Mouse (Mus musculus): ENCODE results near the gene Vsig1. TPM values are rescaled to one million over a fixed set of nuclear protein-coding genes. Genes with fewer than 3 reads are reported as not detected.
A peak's percentile ranks its signal among the peaks of the same experiment; 100 is the strongest.

The Vsig1 gene
- total RNA-seq (2021) = not detected
- long read RNA-seq, experiment 1 = 0 reads
- long read RNA-seq, experiment 2 = 0 reads

- DNase-seq (ENCODE audit: low spot score in 2 of 2) = no peak
Measured at GRCm38 (mm10) chrX:140907360-140907759, at the start of gene Vsig1. Vsig1 (plus strand) TSS chrX:140907608.

DNA sequence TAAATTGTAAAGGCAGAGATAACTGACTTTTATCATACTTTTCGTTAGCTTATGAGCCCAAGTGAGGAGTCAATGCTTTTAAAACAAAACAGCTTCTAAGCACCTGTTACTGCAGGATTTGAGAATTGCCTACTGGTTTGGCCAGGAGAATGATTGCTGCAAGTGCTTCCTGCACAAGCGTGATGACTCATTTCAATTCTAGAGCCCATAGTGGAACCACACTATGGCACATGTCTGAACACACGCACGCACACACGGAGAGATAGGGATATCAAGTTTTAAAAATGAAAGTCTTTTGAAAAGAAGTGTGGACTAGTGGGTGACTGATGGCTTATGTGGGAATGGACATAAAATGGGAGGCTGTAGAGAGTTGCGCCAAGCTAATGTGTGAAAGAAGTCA lies 44.6 kb upstream of the Vsig1 start:
- no peak for DNase-seq (ENCODE audit: low spot score in 2 of 2)

- DNase-seq (ENCODE audit: low spot score in 2 of 2) = no peak
Measured at GRCm38 (mm10) chrX:140863431-140863830, 44.0 kb upstream of the Vsig1 start.

- DNase-seq (ENCODE audit: low spot score in 2 of 2) = no peak
Measured at GRCm38 (mm10) chrX:140887193-140887592, 20.2 kb upstream of the Vsig1 start.

DNA sequence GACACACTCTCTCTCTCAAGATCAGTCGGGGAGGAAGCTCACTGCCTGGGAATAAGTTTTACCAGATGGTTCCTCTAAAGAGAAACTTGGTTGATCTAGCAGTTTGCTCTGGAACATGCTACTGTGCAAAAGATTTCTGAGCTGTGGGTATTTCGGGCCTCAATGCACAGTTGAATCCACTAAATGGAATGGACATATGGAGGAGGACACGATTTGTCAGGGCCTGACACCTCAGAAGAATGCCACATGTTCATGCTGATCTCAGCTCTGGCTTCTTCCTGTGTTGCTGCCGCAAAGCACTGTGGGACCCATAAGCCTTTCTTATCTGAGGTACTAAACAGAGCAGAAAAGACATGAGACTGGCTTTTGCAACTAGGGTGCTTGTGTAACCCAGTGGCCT lies 15.6 kb upstream of the Vsig1 start:
- peak; percentile 5 to 11 for DNase-seq (ENCODE audit: low spot score in 2 of 2)

GRCm38 (mm10) chrX:140903487-140903886 lies 3.9 kb upstream of the Vsig1 start:
- no peak for DNase-seq (ENCODE audit: low spot score in 2 of 2)

DNA sequence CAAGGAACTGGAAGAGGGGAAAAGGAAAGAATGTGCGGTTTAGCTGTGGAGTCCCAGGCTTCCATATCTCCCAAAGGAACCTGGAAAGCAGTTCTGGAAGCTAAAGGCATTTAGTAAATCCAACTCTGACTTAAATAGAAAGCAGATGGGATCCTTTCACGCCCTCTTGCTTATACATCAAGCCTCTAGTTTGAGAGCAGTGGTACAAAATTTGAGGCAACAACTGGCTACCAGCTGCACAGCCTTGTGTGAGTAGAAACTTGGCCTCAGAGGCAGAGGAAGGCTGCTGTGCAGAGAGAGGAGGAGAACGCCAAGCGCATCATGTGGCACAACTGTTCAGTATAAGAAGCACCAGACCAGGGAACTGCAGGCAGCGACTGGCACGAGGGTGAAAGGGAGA lies 13.9 kb downstream of the Vsig1 start:
- no peak for DNase-seq (ENCODE audit: low spot score in 2 of 2)

DNA sequence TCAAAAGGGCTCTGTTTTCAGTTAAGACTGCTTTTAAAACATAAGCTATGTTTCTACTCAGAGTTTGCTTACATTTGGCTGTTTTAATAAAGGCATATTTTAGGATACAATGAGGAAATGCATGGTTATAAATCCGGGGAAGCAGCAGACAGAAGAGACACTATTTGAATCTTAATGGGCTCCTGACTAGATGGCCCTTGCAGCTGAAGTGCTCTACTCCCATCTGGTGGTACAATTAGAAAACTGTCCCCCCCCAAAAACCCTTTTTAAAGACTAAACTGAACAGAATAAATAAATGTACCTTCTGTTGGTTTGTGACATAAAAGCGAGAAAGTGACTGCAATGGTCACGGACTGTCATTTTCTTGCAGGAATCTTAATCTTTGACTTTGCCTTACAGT lies 24.7 kb downstream of the Vsig1 start:
- no peak for DNase-seq (ENCODE audit: low spot score in 2 of 2)

DNA sequence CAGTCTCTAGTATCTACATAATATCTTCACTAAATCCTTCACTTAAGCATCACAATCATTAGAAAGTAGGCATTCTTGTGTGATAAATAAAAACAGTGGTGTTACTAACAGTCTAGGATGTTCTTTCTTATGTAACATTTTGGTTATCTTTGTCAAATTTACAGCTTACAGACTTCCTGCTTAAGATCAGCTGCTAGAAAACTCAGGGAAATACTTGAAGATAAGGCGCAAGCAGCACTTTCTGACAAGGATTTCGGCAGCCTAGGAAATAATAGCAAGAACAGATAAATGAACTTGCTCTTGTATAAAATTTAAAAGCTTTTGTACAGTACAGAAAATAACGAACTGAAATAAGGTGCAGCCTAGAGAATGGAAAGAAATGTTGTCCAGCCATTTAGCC lies 25.9 kb downstream of the Vsig1 start:
- no peak for DNase-seq (ENCODE audit: low spot score in 2 of 2)

GRCm38 (mm10) chrX:140936271-140936670 lies 28.9 kb downstream of the Vsig1 start:
- no peak for DNase-seq (ENCODE audit: low spot score in 2 of 2)

DNA sequence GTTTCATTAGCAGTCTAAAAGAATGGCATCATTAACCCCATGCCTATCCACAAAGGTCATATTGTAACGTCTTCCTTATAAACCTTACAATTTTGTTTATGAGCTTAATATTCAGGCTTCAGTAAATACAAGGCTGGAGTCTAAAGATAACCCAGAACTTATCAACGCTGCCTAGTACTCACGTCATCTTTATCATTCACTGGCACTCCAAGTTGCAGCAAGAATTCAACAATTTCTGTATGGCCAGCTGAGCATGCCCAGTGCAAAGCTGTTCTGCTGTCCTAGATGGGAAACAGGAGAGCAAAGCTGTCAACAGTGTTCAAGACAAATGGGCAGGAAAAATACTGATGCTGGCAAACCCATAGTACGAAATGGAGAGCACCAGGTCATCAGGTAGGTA lies 46.2 kb downstream of the Vsig1 start:
- no peak for DNase-seq (ENCODE audit: low spot score in 2 of 2)

DNA sequence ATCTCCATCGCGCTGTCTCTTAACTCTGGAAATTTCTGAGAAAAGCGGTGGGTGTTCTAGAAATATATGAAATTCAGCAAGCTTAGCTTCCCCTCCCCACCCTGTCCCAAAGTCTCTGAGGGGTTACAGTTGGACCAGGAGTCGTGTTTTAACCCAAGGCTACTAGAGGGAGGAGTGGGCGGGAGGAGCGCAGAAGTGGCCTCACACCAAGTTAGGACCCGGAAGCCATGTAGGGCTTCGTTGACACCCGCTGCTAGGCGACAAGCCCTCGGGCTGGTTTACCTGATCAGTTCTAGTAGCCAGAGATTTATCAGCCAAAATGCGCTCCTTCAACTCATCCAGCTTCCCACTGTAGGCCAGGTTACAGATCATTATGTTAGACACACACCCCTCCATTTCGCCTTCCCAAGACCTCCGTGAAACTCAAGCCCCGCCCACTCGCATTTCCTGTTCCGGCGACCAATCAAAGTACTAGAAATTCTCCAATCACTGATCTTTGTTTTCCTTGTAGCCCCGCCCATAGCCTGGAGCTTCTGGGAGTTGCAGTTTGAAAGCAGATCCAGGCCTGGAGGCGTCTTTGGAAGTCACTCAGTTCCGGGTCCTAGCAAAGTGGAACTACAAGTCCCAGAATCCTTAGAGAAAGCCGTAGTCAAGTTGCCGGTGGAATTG lies 49.0 kb downstream of the Vsig1 start, which contains the start of the genes Psmd10 and Atg4a:
Gene Psmd10, minus strand, starts transcription at position 457 of the 669 bp plus-strand sequence.
Gene Atg4a, plus strand, starts transcription at position 636 of the 669 bp plus-strand sequence.
- peak; percentile 83 to 89 for DNase-seq (ENCODE audit: low spot score in 2 of 2)

GRCm38 (mm10) chrX:140956959-140957358 lies 49.6 kb downstream of the Vsig1 start:
- DNase-seq (ENCODE audit: low spot score in 2 of 2) = no peak

DNA sequence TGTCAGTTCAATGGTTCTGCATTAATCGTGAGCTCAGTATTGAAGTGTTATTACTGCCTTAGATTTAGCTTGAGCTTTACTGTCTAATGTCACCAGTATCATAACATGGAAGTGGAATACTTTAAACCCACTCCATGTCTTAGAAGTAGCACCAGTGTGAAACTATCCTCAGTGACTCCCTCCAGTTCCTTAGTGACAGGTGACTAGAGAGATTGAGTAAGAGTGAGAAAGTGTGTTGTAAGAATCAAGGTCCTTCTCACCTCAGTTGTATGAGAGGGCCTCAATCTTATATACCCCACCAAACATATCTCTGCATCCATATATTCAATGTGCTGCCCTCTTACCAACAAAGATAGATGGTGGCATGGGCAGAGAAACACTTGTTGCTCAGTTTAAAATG lies 71.5 kb downstream of the Vsig1 start:
- no peak for DNase-seq (ENCODE audit: low spot score in 2 of 2)

GRCm38 (mm10) chrX:140979546-140979945 lies 72.1 kb downstream of the Vsig1 start:
- DNase-seq (ENCODE audit: low spot score in 2 of 2) = peak; percentile 8 to 13

DNA sequence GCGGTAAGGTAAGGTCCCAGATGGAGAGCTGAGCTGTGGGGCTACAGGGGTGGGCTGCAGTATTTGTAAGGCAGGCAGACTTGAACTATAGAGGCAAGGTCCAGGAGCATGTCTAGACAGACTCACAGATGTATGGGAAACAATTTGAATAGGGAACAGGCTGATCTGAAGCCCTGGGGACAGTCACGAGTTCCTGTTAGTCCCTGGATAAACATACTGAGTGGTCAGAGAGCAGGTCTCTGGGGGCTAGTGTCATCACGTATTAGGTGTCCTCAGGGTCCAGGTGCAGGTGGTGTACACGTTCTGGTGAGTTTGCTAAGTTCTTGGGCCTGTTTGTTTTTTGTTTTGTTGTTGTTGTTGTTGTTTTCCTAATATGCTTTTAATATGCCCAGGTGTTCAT lies 72.8 kb downstream of the Vsig1 start:
- DNase-seq (ENCODE audit: low spot score in 2 of 2) = no peak

GRCm38 (mm10) chrX:140983206-140983960 lies 76.0 kb downstream of the Vsig1 start:
- DNase-seq (ENCODE audit: low spot score in 2 of 2) = no peak

GRCm38 (mm10) chrX:140984795-140985194 lies 77.4 kb downstream of the Vsig1 start:
- no peak for DNase-seq (ENCODE audit: low spot score in 2 of 2)

DNA sequence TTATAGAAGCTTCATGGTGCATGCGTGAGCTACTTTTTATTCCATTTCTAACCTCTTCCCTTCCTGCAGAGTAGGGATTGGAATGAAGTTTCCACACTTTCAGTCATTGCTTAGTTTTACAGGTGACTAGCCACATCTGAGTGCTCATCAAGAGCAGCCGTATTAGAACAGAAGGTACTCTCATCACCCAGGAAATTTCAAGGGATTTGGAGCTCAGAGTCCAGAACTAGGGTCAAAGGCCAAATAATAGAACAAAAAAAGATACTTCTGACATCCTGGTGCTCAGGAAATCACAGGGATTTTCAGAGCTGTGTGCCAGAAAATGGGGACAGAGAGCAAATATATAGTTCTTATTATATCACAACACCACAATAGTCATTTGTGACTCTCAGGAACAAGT lies 77.8 kb downstream of the Vsig1 start:
- no peak for DNase-seq (ENCODE audit: low spot score in 2 of 2)
